Mouse (Mus musculus) megakaryocyte-erythroid progenitor cell, adult 5-6 weeks (primary cell): ENCODE data around the gene Wwox. TPM values are rescaled to one million over a fixed set of nuclear protein-coding genes. Genes with fewer than 3 reads are reported as not detected.
A peak's percentile ranks its signal among the peaks of the same experiment; 100 is the strongest.

Experiments used
- ATAC-seq: replicated peaks from 2 replicates; pipeline ENCODE4 v1.8.0; 2016; ENCODE audit warnings: mild to moderate bottlenecking, inconsistent platforms; ENCODE audit not compliant: severe bottlenecking, poor library complexity, low FRiP score, low TSS enrichment
- total RNA-seq, 2 experiments: library from RNA; stranded (forward) in 1 of 2; stranded (reverse) in 1 of 2; fragments of 200-1000, 215-1000 nt in 1 of 2; fragments of >200 nt in 1 of 2; fragmentation: Nextera tagmentation in 1 of 2; gene quantifications; 2 replicates each; pipeline ENCODE4 v1.2.3; 2014 to 2017

Gene Wwox
- total RNA-seq, 2 experiments from 2014 or later, result 8.5 to 28.7 TPM

DNA sequence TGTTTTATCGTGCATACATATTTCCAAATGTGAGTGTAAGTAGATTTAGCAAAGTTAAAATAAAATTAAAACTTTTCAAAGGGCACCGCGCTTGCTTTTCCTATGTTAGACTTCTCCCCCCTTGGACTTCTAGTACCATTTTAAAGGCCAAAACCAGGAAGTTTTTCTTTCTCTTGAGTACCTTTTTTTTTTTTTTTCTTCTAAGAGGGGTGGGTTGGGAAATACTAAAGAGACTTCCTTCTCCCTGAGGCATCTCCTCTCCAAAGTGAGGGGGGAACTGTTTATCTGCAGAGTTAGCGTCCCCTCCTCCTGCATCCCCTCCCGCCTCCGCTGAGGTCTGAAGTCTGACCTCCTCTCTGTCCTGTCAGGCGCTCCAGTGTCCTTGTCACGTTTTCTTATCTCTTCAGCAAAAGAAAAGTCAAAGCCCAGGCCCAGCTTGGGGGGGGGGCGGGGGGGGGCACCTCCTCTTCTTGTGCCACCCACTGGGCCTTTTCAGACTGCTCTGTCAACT is 437.3 kb downstream of the Wwox start:
- no peak for ATAC-seq

DNA sequence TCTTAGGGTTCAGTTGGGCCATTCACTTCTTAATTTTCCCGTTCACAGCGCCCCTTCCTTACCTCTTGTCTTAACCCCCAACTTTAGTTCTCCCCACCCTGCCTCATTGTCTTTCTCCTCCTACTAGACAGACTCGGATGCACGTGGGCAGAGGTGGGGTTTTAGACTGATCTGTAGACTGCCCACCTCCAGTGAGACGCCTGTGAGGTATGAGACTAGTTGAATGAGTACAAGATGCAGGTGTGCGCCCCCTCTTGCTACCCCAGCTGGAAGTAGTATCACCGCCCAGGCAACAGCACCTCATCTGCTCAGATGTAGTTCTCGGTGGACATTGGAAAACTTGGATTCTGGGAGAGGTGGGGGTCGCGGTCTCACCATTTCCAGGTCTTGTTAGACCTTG is 437.8 kb downstream of the Wwox start:
- ATAC-seq, result no peak

DNA sequence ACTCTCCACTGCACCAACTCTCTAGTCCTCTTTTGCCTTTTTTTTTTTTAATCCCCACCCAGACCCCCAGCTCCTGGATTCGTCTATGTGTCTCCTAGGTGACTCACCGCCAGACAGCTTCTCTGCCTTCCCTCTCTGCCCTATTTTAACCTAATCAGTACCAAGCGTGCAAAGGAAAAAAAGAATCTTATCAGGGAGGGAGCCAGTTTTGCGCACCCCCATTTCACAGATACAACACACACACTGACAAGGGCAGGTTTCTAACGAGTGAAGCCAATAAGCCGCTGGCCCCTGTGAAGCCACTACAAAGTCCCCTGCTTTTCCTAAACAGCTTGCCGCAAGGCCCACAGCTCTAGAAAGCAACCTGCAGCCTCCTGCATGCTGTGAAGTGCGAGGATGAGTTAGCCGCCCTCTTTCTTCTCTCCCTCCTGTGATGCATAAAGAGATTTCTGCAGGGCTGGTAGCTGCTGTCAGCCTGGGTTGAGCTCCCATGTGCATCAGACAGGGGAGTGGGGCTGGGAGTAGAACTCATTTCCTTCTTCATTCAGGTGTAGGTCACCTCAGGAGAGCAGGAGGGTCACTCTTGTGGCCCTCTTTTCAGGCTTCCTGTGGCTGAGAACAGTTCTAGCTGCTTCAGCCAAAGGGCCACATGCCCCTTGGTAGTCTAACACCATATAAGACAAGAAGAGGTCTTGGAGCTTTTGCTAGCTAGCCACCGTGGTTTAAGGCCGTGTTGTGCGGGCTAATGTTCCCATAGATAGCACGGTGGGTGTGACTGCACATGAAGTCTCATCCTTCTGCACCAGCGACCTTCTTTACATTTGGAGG is 439.2 kb downstream of the Wwox start:
- ATAC-seq, result peak; percentile 45

DNA sequence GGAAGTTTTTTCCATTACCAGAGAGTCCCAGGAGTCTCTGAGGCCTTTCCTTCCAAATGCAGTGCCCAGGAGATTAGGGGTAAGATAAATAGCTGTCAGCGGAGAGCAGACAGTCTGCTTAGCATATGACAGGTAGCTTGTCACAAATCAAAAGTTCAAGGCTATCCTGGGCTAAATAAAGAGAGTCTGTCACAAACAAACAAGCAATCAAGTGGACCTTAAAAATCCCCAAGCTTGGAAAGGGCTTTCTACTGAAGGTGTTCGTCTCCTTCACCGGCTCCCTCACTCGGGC is 439.8 kb downstream of the Wwox start:
- ATAC-seq, result peak; percentile 12

DNA sequence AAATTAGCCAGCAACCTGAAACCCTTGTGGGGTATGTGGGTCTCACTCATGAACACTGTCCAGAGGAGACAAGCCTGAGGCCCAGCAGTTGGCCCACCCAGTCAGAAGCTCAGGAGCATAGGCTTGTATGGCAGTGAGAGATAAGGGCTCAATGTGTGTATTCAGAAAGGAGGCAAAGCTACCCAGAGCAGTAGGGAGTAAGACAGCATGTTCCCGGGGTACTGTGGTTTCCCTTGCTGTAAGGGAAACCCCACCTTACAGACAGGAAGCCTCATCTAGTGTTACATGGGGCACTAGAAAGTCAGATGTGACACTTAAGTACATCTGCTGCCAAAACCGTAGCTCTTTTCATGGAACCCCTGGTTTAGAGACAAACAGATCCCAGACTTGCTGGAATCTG is 440.2 kb downstream of the Wwox start:
- peak; percentile 85 for ATAC-seq

DNA sequence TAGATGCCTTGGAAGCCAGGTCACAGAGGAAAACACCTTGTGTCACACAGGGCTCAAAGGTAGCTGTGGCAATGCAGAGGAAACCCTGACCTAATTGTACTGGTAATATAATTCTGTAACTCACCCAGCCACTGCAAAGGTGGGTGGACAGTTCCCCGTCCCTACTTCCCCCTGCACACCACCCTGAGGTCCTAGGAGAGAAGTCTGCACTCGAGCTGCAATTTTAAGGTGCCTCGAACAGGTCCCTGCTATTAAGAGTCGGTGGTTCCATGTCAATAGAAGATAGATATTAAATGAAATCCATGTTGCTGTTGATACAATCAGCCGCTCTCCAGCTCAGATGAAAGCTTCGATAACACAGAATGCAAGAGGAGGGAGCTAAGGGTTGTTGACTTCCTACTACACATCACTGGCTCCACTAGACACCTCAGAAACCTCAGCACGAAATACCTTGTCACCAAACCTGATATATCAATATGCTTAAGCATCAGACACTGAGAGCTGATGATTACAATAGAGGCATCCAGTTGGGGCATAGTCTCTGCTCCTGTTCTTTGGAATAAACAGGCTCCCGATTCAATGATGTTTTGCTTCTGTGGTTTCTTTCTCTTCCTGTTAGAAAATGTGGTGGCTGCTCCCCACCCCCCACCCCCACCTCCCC is 441.1 kb downstream of the Wwox start:
- no peak for ATAC-seq

DNA sequence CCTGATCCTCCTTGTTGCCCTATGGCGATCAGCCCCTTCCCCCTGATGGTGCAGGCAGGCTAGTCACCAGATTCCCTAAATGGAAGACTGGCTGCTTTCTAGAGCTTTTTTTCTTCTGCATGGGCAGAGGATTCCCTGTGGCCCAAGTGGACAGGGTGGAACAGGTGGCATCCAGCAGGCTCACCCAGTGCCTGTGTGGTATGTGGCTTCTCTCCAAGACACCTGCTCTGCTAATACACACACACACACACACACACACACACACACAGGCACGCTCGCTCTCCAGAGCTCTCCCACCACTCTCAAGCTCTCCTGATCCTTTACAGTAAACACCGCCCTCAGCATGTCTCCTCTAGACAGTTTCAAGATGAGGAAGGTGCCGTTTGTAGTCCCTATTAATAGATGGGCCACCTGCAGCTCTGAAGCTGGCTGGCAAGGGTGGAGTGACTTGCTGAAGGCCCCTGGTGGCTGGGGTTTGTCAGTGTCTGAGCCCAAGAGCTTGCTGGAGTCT is 442.5 kb downstream of the Wwox start:
- peak; percentile 51 for ATAC-seq

DNA sequence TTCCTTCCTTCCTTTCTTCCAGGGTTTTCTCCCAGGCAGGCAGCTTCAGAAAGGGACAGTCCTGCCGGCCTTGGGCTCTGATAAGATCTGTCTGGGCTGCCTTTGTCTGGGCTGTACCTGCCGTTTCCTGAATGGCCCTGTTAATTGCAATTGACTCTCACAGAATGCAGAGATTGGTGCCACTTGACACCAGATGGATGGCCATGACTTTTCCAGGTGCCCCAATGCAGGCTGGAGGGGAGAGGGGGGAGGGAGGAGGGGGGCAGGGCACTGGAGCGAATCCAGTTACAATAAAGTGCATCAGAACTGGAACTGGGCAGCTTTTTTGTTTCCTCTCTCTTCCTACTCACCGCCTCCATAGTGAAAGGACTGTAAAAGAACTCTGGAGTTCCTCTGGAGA is 443.0 kb downstream of the Wwox start:
- no peak for ATAC-seq

DNA sequence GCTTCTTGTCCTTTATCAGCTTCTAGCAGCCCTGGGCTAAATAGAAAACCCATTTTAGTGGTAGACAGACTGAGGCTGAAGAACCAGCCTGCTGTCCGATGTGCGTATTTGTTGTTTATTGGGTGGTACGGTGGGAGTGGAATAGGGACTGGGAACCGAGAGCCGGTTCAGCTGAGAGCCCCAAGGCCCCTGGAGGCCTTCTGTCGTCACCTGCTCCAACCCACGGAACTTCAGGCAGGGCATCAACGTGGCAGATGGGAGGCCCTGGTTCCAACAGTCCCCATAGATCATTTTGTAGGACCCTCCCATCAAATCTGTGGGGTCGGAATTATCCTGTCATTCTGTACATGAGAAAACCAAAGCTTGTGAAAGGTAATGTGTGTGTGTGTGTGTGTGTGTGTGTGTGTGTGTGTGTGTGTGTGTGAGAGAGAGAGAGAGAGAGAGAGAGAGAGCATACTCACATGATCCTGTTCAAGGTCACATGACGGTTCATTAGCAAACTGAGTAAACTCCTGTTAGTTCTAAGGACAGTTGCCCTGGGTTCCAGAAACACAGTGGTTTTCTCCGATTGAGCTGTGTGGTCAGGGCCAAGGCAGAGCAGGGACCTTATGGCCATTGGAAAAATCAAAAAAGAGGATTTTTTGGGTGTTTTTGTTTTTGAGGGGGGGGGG is 443.6 kb downstream of the Wwox start:
- ATAC-seq, result no peak

DNA sequence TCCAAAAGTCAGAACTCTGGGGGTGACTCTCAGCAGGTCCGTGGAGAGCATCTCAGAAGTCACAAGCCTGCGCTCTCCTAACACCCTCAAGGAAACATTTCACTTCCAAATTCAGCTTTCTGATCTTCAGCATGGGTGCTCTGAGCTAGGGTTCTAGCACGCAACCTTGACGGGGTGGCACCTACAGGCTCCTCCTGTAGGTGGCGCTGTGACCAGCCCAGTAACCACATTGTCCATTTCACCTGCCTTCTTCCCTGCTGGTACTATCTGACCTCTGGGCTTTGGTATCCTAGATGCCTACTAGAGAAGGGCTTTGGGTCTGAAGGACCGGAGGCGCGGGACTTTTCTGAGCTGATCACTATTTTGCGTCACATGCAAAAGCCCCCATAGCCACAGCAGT is 444.5 kb downstream of the Wwox start:
- no peak for ATAC-seq

DNA sequence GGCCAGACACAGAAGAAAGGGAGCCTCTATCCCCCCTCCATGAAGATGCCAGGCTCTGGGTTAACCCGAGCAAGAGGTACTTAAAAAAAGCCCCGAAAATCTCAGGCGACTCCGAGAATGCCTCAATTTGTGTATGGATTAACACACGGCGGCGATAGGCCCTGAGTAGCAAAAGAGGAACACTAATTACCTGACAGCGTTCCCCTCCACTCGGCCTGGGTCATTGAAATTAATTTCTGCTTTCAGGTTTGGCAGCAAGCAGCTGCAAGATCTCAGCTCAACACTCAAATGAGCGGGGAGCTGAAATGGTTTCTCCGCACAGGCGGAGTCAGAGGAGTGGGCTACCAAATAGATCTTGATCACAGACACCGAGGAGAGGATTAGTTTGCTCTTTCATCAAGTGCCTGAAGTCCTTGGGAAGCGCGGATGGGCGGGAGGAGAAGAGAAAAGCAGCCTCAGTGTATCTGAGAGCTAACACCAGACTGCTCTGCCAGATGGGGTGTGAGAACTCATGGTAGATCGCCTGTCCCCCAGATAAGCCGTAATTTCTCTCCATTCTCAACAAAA is 445.7 kb downstream of the Wwox start:
- ATAC-seq, result no peak

DNA sequence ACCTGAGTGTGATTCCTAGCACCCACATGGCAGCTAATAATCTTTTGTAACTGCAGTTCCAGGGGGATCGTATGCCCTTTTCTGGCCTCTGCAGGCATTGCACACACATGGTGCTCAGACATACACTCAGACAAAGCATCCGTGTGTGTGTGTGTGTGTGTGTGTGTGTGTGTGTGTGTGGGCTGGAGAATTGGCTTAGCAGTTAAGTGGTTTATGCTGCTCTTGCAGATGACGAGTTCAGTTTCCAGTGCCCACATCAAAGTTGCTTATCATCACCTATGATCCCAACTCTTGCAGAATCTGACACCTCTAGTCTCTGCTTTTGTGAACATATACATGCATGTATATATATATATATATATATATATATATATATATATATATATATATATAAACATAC is 448.9 kb downstream of the Wwox start:
- ATAC-seq, result no peak

DNA sequence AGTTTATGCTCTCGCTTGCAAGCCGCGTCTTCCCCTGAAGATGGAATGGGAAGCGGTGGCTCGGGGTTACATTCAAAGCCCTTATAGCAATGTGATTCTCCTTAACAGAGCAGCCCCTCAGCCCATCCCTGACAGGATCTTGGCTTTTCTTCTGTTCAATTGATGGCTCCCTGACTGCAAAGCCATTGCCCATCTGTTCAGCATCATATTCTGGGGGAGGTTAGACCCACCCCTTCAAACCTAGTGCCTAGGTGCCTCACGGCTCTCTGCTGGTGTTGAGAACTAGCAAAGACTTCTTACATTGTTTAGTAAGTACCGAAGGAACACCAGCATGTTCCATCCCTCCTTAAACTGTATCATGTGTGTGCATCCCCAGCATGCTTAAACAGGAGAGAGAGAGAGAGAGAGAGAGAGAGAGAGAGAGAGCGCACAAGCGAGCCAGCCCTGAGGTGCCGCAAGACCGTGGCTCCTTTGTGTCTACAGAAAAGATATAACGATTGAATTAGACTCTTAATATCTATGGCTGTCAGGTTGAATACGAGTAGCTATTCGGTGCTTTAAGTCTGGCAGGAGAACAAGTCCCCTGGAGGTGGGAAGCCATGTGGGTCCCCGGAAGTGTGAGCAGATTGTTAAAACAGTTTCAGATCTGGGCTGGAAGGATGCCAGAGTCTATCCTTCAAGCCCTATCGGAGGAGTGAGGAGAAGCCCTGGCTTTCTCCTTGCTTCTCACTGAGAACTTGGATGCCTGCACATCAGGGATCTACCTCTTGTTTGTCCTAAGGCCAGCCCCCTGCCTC is 450.3 kb downstream of the Wwox start:
- no peak for ATAC-seq

DNA sequence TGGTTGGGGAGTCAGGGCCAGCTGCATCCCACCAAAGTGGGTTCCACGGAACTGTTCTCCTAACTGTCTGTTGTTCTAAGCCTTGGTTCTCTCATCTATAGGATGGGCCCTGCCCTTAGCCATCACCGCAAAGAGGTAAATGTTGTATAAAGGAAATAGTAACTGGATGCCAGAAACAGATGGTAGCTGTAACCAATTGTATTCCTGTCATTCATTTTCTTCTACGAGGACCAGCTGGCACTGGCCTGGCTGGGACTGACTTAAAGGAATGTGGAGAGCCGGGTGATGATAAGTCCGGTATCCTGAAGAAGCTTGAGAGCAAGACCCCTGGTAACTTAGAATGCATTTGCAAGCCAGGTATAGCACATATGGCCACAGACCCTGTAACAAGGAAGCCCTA is 451.0 kb downstream of the Wwox start:
- ATAC-seq, result no peak

DNA sequence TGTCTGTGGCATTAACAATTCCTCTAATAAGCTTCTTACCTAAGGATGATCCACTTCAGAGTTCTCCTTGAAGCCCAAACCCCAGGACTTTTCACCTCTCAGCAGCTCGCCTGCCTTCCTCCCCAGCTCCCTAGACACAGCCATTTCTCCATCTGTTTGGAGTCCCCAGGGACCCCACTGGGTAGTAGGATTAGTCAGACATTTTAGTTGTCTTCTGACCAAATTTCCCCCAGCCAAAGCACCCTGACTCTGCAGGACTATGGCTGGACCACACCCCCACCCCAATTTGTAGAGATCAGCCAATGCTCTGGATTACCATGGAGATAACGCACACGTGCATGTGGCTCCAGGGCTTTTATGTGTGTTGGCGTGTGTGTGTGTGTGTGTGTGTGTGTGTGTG is 451.8 kb downstream of the Wwox start:
- no peak for ATAC-seq

DNA sequence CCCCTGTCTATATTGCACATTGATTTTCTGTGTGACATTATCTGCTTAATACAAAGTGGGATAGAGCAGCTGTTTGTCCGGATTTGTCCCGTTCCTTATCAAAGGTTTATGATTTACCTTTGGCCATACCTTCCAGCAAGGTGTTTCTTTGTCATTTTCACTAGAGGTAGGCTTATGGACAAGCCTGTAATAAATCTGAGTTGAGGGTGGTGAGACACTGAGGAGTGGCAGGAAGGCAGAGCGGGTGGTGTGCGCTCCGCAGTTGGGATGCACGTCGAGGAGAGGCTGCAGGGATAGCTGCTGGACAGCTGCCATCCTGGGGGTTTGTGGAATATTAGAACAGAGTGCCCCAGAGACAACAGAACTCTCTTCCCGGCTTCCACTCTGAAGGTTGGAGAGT is 458.0 kb downstream of the Wwox start:
- no peak for ATAC-seq

DNA sequence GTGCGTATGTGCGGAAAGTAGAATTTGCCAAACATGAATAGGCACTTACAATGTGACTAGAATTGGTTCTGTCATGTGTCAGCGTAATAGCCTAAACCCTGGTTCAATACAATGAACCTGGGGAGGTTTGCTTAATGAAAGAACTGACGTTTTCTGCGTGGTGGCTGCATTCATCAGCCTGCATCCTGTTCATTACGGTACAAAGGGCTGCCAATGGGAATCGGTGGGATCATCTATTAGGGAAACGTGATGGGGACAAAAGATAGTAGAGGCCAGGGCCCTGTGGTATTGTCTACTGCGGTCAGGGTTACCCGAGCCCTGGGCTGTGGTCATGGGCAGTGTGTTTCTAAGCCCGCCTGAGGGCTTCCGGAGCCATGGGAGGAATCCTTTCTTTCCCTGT is 459.7 kb downstream of the Wwox start:
- ATAC-seq, result no peak

DNA sequence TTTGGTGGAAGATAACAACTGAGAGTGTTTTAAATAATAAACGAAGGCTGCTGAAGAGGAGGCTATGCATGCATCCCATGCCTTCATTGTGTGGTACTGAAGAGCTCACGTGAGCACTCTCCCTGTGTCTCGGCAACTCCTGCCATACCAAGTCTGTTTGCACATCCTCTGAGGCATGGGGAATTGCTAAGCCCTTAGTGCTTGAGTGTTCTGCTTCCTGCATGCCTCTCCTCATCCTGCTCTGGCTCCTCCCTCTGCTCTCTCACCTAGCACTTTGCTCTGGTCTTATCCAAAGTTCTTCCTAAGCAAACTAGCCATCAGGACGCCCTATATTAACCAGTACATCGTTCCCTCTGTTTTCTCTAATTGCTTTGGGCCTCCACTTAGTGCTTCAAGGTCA is 463.1 kb downstream of the Wwox start:
- no peak for ATAC-seq

DNA sequence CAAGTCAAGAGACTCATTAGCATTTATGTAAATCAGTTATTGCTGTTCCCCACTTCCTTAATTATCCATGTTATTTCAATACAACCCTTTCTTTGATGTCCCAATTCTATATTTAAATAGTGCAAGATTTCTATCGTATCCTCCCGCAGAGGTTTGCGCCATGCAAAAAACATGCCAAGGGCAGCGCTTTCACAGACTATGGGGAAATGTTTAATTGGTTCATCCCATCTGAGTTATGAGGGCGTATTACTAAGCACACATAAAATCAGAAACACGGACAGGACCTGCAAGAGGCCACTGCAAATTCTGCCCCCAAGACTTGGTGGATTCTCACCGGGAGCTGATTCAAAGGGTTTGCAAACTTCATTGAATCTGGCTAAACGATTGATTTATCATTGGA is 468.6 kb downstream of the Wwox start:
- no peak for ATAC-seq
